Mouse (Mus musculus) heart, adult 8-10 months (tissue): ENCODE data around the gene Mst1. TPM values are rescaled to one million over a fixed set of nuclear protein-coding genes. Genes with fewer than 3 reads are reported as not detected.

Experiments used
- DNase-seq: peaks from one replicate; pipeline ENCODE4 v3.0.0; 2022; ENCODE audit warnings: low spot score
- microRNA-seq: library from miRNA; unstranded; fragments of <30 nt; microRNA quantifications from one replicate; pipeline ENCODE4 v1.2.0, GENCODE M21; 2022
- total RNA-seq, 4 experiments: library from RNA; stranded (reverse); gene quantifications; 2 replicates each; pipeline ENCODE4 v1.2.4; 2022

Mst1 gene
- total RNA-seq, 4 experiments from 2014 or later = 0.14 TPM; not detected in 3

DNA sequence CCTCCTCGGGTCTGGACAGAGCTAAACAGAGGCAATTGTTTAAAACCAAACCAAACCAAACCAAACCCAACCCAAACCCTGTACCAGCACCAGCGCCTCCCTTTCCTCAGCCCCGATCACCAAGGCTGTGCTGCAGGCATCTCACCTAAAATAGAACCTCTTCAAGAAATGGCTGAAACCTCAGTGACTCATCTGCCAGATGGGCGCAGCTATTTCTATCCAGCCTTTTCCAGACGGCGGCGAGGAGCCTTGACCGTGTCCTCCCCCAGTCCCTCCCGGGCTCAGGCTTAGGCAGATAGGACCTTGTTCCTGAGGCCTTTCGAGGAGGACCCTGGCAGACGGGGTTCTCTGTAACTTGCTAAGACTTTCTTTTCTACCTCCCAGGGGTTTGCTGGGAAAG, 48.0 kb downstream of the Mst1 start:
- no peak for DNase-seq

DNA sequence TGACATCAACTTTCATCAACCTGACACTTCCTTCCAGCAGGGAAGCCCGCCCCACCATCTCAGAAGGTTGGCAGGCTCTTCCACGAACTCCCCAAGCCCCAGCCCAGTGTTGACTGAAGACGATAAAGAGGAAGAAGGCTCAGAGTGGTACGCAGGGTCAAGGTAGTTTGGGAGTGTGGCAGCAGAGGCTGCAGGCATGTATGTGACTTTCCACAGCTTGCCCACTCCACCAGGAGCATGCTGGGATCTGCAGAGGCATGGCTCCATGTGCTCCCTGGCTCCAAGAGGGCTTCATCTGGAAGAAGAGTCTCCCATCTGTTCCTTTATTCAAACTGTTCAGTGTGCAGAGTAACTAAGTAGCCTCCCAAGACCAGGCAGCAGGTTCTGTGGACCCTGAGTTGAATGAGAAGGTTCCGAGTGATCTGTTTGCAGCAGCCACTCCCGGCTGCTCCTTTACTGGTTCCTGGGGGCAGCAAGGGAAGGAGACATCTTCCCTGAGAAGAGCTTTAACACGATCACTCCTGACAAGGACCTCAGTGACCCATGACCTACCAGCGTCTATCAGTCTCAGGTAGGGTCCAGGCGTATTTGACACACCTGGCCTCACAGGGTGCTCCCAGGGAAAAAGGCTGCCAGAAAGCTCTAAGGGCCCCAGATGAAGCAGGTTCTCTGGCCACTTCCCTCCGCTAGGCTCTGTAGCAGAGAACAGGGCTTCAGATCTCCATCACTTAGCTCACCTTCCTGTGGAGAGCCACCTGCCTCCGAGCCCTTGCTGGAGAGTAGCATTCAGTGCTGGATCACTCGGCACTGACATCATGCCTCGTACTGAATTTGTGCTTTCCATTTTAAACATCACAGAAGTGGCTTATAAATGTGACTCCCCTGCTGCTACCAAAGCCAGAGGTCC, 49.1 kb downstream of the Mst1 start:
- DNase-seq = no peak

DNA sequence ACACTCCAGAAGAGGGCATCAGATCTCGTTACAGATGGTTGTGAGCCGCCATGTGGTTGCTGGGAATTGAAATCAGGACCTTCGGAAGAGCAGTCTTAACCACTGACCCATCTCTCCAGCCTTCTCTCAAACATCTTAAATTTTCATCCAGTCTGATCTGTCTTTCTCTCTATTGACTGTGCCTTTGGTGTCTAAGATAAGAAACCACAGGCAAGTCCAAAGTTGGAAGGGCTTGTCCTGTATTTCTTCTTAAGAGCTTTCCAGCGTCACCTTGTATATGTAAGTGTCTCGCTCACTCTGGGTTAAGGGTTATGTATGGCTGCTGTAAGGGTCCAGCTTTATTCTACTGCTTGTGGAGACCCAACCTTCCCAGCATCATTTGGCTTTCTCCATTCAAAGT, 51.3 kb downstream of the Mst1 start:
- DNase-seq = no peak

DNA sequence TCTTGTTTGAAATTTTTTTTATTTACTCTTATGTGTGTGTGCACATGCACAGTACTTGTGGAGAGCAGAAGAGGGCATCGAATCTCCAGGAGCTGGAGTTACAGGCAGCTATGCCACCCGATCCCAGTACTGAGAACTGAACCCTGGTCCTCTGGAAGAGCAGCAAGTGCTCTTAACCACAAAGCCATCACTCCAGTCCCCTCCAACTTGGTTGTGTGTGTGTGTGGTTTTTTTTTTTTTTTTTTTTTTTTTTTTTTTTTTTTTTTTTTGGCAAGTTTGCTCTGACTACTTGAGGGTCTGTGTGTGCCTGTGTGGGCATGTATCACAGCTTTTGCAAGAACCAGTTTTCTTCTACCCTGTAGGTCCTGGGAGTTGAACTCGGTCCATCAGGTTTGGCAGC, 52.1 kb downstream of the Mst1 start:
- no peak for DNase-seq

DNA sequence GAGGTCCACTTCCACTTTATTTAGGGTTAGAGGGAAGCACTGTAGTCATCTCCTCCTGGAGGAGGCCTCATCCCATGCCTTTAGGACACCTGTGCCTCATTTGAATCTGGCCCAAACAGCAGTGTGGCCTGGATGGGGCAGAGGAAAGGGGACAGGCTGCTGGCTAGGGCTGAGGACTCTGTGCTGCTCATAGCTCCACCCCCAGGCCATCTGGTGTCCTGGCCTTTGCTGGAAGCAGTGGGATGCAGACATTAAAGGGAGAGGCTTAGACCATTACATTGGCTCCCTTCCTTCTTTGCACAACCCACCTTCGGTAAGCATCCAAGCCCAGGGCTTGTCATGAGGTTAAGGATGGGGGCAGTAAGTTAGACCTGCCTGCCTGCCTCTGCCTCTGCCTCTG, 53.2 kb downstream of the Mst1 start:
- no peak for DNase-seq

Small RNAs within 50 kb of the gene (microRNA-seq; reads per million reads assigned to microRNA genes)
- gene Gm47303 = not detected
- not detected for gene Mir7088

Other genes with a start within 250 kb of the Mst1 start
- gene Rbm6, start 207.2 kb upstream of the Mst1 start, total RNA-seq = 10 to 100 TPM; 24.8 to 31.0 (median 27.6) TPM
- 10 to 100 TPM; 10.8 to 12.2 (median 11.9) TPM for gene Mon1a, start 192.3 kb upstream of the Mst1 start, total RNA-seq
- 1 to 10 TPM; 1.3 to 3.7 (median 2.1) TPM for gene Mst1r, start 173.6 kb upstream of the Mst1 start, total RNA-seq
- not detected for gene Actl11, start 152.0 kb upstream of the Mst1 start, total RNA-seq
- under 1 TPM in 2 of 4 experiments, not detected in 2; 0.16 to 0.66 TPM for gene Camkv, start 144.8 kb upstream of the Mst1 start, total RNA-seq
- gene Traip, start 130.3 kb upstream of the Mst1 start, total RNA-seq = 1 to 10 TPM in 1 of 4 experiments, under 1 TPM in 3; 0.33 to 1.6 (median 0.80) TPM
- 10 to 100 TPM in 3 of 4 experiments, 1 to 10 TPM in 1; 8.8 to 20.8 (median 13.5) TPM for gene Uba7, start 104.9 kb upstream of the Mst1 start, total RNA-seq
- gene Gm20661, start 97.4 kb upstream of the Mst1 start, total RNA-seq = under 1 TPM in 1 of 4 experiments, not detected in 3; 0.25 TPM
- 1 to 10 TPM; 6.0 to 9.5 (median 9.0) TPM for gene Inka1, start 94.6 kb upstream of the Mst1 start, total RNA-seq
- gene Cdhr4, start 87.9 kb upstream of the Mst1 start, total RNA-seq = under 1 TPM in 3 of 4 experiments, not detected in 1; 0.17 to 0.41 (median 0.19) TPM
- not detected for gene Gm20662, start 84.1 kb upstream of the Mst1 start, total RNA-seq
- gene Ip6k1, start 77.9 kb upstream of the Mst1 start, total RNA-seq = 10 to 100 TPM; 32.4 to 54.1 (median 41.1) TPM
- 1 to 10 TPM; 7.3 to 9.6 (median 9.0) TPM for gene Gmppb, start 31.2 kb upstream of the Mst1 start, total RNA-seq
- gene Amigo3, start 27.3 kb upstream of the Mst1 start, total RNA-seq = 1 to 10 TPM; 1.3 to 3.1 (median 1.6) TPM
- gene Rnf123, start 2.9 kb downstream of the Mst1 start, total RNA-seq = 100 to 1,000 TPM; 103 to 132 (median 110) TPM
- gene Apeh, start 14.2 kb downstream of the Mst1 start, total RNA-seq = 10 to 100 TPM; 38.5 to 49.0 (median 44.9) TPM
- gene Bsn, start 109.9 kb downstream of the Mst1 start, total RNA-seq = under 1 TPM; 0.05 to 0.06 (median 0.06) TPM
- 100 to 1,000 TPM; 291 to 330 (median 302) TPM for gene Dag1, start 183.5 kb downstream of the Mst1 start, total RNA-seq
- gene Nicn1, start 210.0 kb downstream of the Mst1 start, total RNA-seq = 10 to 100 TPM; 23.0 to 32.5 (median 28.5) TPM
- gene Amt, start 216.4 kb downstream of the Mst1 start, total RNA-seq = 1 to 10 TPM; 3.8 to 6.5 (median 4.9) TPM
- 100 to 1,000 TPM; 196 to 229 (median 224) TPM for gene Rhoa, start 225.7 kb downstream of the Mst1 start, total RNA-seq
- gene Tcta, start 225.7 kb downstream of the Mst1 start, total RNA-seq = 10 to 100 TPM; 66.6 to 85.9 (median 81.5) TPM